ENCODE assay signal across 8 mouse cellular contexts in genomic region chr16:27457273-27457672, GRCm38 (mm10).
DNase-seq lines count a peak whose midpoint lies in the region; ATAC-seq and TF ChIP-seq lines count a peak whose summit lies in the region.

No protein-coding gene starts in this region.

- H3K4me1 ChIP-seq in forebrain, embryonic 12.5 days: no peaks in the 10 kb centered on the region
- H3K4me1 ChIP-seq in hindbrain, embryonic 16.5 days (ENCODE audit: control insufficient read depth, insufficient read depth, low read depth, low read length): no peaks in the 10 kb centered on the region
- H3K4me1 ChIP-seq in midbrain, embryonic 10.5 days: no peaks in the 10 kb centered on the region

- H3K27me3 ChIP-seq in forebrain, embryonic 12.5 days: no peaks in the 10 kb centered on the region
- H3K27me3 ChIP-seq in hindbrain, embryonic 16.5 days (replicated peaks; ENCODE audit: control insufficient read depth, insufficient read depth, low read length): no peaks in the 10 kb centered on the region
- no peaks in the 10 kb centered on the region for H3K27me3 ChIP-seq in midbrain, embryonic 10.5 days (ENCODE audit: low read depth, poor library complexity, severe bottlenecking)

- WGBS in forebrain, embryonic 12.5 days: 19% methylated on average over 4 of the region's 4 CpGs
- WGBS in hindbrain, embryonic 16.5 days: 17% methylated on average over 4 of the region's 4 CpGs
- 20% methylated on average over 4 of the region's 4 CpGs for WGBS in midbrain, embryonic 10.5 days

- H3K27ac ChIP-seq in forebrain, embryonic 12.5 days: no peak overlapping the region
- H3K27ac ChIP-seq in hindbrain, embryonic 16.5 days (ENCODE audit: low read depth, low read length): no peak overlapping the region
- no peak overlapping the region for H3K27ac ChIP-seq in left cerebral cortex, adult 2 months
- H3K27ac ChIP-seq in midbrain, embryonic 10.5 days (replicated peaks): no peak overlapping the region

- intact Hi-C loops in left cerebral cortex, adult 2 months (cut with DNase I): loop anchor here (1.0 to 5.0 kb wide), 3 partner anchors 317 to 1220 kb away; no protein-coding TSS in a partner anchor

- no peak overlapping the region for H3K4me2 ChIP-seq in forebrain, embryonic 12.5 days
- H3K4me2 ChIP-seq in hindbrain, embryonic 16.5 days (ENCODE audit: low read length): no peak overlapping the region

- no peaks in the 10 kb centered on the region for H3K9me3 ChIP-seq in forebrain, embryonic 12.5 days
- H3K9me3 ChIP-seq in hindbrain, embryonic 16.5 days (ENCODE audit: control insufficient read depth, low read length): no peaks in the 10 kb centered on the region
- no peaks in the 10 kb centered on the region for H3K9me3 ChIP-seq in midbrain, embryonic 10.5 days (replicated peaks)

- H3K4me3 ChIP-seq in forebrain, embryonic 12.5 days (replicated peaks): no peak overlapping the region
- no peak overlapping the region for H3K4me3 ChIP-seq in hindbrain, embryonic 16.5 days (ENCODE audit: low read length)
- no peak overlapping the region for H3K4me3 ChIP-seq in left cerebral cortex, adult 2 months
- H3K4me3 ChIP-seq in midbrain, embryonic 10.5 days: no peak overlapping the region

- ATAC-seq in forebrain, embryonic 12.5 days (ENCODE audit: low FRiP score): peak; percentile 72; the same call in 1 of the 2 replicates
- ATAC-seq in hindbrain, embryonic 16.5 days: peak; percentile 81

- peak; percentile 60 for DNase-seq in MN1 (ENCODE audit: low spot score)
- peak; percentile 33 for DNase-seq in c-Kit-negative CD71-positive TER-119-positive erythroid progenitor cells, embryonic 14.5 days (ENCODE audit: low read depth, low spot score)
- peak; percentile 72 to 85 for DNase-seq in left cerebral cortex, adult 2 months (ENCODE audit: extremely low spot score in 1 of 2, low spot score in 2 of 2)
- peak; percentile 70 for DNase-seq in midbrain, embryonic 10.5 days (ENCODE audit: low spot score)
- peak; percentile 26 to 54 for DNase-seq in right cerebral cortex, postnatal 36 days (ENCODE audit: low spot score in 2 of 2)
- DNase-seq in yolk sac, embryonic 10.5 days (ENCODE audit: low spot score): peak; percentile 44

- no peaks in the 10 kb centered on the region for H3K36me3 ChIP-seq in forebrain, embryonic 12.5 days (replicated peaks)
- no peaks in the 10 kb centered on the region for H3K36me3 ChIP-seq in hindbrain, embryonic 16.5 days (ENCODE audit: control insufficient read depth, insufficient read depth, low read length)
- no peaks in the 10 kb centered on the region for H3K36me3 ChIP-seq in midbrain, embryonic 10.5 days

- H3K9ac ChIP-seq in forebrain, embryonic 12.5 days: no peak overlapping the region
- no peak overlapping the region for H3K9ac ChIP-seq in hindbrain, embryonic 16.5 days (ENCODE audit: low read depth, low read length)

- peak; percentile 99 for TF ChIP-seq CTCF in left cerebral cortex, adult 2 months (IDR thresholded peaks at IDR 0.05)
